Mouse (Mus musculus): ENCODE data around the gene Crygn. TPM values are rescaled to one million over a fixed set of nuclear protein-coding genes. Genes with fewer than 3 reads are reported as not detected.

Gene Crygn
- polyA plus RNA-seq, 1 experiment = 0.97 TPM

DNA sequence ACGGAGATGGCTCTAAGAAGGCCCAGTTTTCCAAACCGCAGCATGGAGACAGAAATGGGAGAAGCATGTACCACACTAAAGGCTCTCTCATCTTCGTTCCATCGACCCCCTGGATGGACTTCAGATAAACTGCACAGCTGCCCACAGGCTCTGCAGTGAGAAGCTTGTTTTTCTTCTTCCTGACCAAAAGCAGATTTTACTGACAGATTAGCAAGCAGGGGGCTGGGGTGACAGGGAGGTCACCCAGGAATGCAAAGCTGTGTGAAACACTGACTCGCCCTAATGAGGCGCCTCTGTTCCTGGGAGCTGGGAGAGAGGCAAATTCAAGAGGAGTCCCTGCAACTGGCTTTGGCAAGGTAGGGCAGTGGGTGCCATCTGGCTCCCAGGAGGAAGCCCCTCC, 10.3 kb downstream of the Crygn start:
- no peak for DNase-seq (ENCODE audit: low read depth)

DNA sequence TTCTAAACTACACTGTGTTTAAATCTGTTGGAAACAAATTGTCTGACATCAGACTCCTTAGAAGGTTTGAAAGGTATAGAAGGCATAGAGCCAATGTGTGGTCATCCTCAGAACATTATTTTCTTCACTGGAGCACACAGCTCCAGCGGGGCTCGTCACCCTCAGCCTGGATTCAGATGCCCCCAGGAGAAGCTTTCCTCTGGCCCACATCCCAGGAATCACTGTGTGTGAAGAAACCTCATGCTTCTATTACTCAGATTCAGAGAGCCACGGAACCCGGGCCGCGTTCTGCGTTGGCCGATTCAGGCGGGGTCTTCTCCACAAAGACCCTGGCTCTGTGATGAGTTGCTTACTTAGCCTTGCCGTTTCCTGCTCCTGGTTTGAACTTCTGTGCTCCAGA, 13.9 kb downstream of the Crygn start:
- no peak for DNase-seq (ENCODE audit: low read depth)

DNA sequence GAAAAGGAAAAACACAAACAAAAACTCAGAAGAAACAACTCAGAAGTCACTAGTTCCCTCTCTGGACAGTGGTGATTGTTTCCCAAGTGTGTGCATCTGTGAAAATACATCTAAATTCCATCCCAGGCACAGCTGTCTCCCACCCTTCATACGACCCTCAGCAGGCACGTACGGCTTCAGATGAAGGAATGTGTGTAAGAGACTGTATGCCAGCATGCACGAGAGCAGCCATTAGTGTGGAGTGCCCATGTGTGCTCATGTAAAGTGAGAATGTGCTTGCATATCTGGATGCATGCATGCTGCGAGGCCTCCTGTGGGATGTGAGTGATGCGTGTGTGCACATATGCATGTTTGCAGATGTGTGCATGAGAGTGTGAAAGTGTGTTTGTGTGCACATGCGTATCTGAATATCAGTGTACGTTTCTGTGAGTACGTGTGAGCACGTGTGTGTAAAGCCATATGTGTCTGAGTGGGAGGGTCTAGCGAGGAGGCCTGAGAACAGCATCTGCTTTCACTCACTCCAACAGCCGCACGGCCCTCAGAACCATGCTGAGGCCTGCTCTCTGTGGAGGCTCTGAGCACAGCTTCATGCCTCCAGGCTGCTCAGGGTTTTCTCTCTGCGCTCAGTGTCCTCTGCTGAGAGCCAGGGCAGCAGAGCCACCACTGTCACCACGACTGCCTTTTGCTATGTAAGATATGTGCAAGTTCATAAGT, 16.5 kb downstream of the Crygn start:
- no peak for DNase-seq (ENCODE audit: low read depth)

DNA sequence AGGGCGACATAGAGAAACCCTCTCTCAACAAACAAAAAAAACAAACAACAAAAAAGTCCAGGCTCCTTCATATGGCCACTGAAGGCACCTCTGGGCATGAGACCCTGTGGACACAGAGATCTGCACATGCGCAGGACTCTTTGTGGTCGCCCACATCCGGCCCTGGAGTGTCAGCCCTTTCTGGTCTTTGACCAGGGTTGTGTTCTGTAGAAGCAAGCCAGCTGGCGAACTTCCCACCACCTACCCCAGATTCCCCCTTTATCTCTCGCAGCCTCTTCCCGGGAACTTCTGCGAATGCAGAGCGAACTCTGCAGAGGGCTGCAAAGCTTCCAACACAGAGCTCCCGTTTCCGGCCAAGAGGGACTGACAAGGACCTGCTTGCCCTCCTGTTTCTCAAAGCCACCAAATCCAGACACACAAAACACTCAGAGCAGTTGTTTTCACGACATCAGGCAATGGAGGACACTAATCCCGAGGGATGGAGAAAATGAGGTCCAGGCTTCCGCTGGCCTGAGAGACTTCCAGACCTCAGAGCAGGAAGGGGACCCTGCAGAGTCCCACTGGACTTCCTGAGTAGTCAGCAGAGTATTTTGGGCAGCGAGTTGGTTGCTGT, 18.6 kb downstream of the Crygn start:
- DNase-seq (ENCODE audit: low read depth) = no peak

DNA sequence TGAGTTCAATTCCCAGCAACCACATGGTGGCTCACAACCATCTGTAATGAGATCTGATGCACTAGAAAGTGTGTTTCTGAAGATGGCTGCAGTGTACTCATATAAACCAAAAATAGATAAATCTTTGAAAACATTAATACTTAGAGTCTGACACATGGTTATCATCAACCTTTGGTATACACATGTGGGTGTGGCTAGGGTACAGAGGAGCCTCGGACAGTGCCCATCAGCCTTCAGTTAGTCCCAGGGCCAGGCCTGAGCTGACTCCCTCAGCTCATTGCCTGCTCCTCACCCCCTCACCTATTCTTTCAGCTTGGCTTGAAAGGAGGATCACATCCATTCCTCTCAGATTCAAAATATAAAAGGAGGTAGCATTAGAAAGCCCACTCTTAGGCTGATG, 19.3 kb downstream of the Crygn start:
- DNase-seq (ENCODE audit: low read depth) = no peak

DNA sequence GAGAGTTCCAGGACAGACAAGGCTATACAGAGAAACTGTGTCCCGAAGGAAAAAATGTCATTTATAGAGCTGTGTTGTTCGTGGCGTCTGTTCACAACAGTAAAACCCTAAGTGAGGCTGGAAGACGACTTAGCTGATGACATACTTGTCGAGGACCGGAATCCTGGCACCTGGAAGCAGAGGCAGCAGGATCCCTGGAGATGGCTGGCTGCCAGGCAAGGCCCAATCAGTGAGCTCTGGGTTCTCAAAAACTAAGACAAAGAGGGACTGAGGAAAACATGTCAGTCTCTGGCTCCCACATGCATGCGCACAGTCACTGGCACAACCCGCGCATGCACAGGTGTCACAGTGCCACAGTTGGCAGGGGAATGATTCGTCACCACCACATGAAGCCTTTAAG, 20.2 kb downstream of the Crygn start:
- DNase-seq (ENCODE audit: low read depth) = no peak

DNA sequence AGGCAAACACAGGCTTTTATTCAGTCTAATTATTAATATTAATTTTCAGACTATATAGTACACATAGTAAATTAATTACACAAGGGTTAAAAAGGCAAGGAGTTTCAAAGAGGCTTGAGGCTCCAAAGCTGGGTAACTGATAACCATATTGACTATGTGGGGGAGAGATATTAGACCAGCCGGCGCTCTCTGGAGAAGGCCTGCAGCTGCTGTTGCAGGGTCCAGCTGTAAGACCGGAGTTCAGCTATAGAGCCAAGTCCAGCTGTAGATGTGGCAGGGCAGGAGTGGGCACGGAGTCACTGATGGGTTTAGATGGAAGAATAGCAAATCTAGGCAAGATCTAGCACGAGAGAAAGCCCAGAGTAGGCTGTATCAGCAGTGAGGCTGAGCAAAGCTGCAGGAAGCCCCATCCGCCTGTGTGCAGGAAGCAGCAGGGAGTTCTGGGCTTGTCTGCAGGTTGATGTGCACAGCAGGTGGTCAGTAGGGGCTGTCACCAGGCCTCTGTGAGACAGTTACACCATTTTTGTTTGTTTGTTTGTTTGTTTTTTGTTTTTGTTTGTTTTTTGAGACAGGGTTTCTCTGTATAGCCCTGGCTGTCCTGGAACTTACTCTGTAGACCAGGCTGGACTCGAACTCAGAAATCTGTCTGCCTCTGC, 23.9 kb downstream of the Crygn start:
- no peak for DNase-seq (ENCODE audit: low read depth)

DNA sequence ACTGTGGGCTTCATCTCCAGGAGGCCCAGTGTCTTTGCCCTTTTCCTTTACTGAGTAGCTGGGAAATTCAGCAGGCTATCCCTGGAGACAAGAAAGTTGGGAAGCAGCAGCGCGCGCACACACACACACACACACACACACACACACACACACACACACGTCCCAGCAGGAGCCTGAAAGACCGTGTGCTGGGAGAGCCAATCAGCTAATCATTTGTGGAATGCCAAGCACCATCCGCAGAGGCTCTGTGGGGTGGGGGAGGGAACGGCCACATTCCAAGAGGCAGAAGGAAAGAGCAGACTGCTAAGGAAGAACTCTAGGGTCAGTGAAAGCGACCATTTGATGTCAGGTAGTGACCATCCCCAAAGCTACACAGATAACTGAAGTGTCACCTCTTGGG, 24.7 kb downstream of the Crygn start:
- no peak for DNase-seq (ENCODE audit: low read depth)

DNA sequence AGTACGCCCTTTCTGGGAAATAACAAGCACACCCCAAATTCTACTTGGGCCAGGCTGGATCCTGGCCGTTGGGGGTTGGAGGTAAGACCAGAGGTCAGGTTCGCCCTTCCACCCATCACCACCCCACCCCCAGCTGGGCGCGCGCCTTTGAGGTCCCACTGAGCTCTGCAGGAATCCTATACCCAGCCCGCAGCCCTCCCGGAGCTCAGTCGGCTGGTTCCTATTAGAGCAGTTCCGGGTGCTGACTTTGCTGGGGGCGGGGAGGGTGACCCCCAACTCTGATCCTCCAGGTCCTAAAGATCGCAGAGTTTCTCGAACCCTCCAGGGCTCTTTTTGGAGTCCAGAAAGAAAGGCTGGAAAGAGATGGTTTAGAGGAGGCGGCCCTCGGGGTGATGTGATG, 26.8 kb downstream of the Crygn start:
- no peak for DNase-seq (ENCODE audit: low read depth)

DNA sequence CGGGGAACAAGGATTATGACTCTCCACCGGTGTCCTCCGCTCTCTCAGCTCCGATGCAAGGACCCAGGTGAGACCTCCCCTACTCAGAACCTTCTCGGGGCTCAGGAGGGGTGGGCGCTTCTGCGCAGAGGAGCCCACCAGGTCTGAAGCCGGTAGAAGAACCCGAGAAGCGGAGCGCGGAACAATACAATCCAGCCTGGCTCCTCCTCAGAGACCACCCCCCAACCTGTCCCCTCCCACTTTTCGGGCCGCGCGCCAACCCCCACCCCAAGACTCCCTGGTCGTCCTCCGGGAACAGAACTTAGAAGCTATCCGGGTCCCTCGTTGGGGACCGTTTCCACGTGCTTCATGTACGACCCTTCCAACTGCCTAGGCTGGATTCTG, 27.3 kb downstream of the Crygn start, which contains the start of gene Wdr86:
TSS of gene Wdr86 (minus strand) at position 240 of the 384 bp plus-strand sequence.
- DNase-seq (ENCODE audit: low read depth) = no peak

DNA sequence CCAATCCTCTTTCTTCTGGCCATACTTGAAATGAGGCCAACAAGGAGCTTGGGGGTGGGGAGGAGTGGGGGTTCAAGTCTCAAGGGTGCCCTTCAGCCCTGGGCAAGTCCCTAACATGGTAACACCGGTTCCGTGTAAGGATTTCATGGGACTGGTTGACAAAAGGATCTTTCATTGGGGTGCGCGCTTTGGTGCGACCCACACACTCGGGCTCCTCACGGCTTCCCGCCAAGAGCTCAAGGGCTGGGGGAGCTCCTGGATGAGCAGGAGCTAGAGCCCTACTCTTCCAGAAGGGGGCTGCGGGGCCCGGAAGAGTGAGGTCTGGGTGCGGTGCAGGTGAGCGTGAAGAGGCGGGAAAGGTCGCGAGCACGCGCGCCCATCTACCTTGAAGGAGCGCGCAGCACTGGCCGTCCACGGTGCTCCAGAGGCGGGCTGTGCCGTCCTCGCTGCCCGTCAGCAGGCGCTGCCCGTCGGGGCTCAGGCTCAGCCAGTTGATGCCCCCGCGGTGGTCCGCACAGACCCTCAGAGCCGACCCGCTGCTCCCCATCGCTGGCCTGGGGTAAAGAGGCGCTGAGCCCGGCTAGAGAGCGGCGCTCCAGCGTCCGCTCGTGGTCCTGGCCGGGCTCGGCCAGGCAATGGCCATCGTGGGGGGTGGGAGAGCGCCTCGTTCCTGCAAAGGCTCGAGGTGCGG, 27.9 kb downstream of the Crygn start:
- no peak for DNase-seq (ENCODE audit: low read depth)

DNA sequence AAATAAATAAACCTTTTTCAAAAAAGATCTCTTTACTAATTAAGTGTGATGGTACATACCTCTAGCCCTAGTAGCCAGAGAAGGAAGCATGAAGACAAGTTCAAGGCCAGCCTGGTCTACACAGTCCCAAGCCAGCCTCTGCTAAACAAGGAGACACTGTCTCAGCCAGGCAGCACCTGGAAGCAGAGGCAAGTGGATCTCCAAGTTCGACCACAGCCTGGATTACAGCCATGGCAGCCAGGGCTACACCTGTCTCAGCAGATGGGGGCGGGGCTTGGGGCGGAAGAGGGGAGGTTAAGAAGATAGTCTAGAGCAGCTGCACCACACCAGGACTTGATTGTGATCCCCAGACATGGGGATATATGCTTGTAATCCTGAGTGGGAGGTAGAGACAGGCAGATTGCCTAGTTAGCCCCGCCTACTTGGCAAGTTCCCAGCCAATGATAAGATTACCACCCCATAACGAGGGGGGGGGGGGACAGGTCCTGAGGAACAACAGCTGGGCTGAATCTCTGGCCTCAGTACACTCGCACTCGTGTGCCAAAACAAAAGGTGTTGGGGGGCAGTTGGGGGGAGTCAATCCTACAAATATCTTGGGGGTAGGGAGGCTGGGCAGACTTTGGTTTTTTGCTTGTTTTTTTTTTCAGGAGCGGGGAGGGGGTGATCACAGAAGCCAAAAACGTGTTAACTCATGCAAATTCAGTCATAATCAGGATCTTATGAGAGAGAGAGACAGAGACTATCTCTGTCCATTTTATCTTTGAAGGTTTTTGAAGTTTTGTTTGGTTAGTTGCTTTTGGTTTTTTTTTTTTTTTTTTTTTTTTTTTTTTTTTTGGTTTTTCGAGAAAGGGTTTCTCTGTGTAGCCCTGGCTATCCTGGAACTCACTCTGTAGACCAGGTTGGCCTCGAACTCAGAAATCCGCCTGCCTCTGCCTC, 30.6 kb downstream of the Crygn start:
- DNase-seq (ENCODE audit: low read depth) = no peak

DNA sequence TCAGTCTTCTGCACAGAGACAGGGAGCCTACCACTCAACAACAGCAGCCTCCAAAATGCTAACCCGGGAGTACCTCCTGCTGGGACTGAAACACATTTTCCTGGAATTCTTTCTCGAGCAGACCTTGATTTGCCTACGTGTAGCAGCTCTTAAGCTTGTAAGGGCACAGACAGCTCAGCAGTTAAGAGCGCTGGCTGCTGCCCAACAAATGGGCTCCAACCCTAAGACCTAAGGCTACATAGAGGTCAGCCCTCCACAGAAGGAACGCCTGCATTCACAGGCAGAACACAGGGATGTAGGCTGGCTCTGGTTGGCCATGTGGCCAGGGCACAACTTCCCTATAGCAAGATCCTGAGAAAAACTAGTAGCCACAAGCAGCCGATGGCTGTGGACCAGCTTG, 31.9 kb downstream of the Crygn start:
- DNase-seq (ENCODE audit: low read depth) = no peak

DNA sequence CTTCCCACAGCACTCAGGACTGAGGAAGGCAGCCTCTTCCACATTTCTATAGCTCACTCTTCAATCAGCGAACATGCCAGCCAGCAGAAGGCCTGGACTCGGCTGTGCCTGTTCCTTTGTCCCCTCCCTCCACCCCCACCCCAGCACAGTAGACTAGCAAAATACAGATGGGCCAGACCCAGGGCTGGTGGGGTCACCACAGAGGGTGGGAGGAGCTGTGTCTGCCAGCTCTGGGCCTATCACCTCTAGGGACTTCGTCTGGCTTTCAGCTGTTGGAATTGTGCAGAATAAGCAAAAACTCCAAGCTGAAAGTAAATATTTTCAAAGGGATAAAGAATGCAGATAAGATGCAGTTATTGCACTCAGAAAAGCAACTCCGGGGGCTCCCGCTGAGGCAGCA, 33.0 kb downstream of the Crygn start:
- DNase-seq (ENCODE audit: low read depth) = no peak

DNA sequence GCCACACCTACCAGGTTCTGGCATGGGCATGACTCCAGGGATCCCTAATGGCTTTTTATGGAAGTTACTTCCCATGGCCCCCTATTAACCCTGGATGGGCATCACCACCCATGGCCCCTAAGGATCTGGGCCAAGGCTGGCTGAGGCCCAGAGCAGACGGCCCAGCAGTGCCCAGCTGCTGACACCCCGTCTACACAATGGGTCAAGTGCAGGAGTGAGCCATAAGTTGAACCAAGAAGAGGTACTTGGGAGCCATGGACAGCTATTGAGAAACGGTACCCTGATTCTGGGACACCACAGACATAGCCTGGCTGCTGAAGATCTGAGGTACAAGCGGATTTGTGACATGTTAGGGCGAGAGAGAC, 33.6 kb downstream of the Crygn start:
- DNase-seq (ENCODE audit: low read depth) = no peak

DNA sequence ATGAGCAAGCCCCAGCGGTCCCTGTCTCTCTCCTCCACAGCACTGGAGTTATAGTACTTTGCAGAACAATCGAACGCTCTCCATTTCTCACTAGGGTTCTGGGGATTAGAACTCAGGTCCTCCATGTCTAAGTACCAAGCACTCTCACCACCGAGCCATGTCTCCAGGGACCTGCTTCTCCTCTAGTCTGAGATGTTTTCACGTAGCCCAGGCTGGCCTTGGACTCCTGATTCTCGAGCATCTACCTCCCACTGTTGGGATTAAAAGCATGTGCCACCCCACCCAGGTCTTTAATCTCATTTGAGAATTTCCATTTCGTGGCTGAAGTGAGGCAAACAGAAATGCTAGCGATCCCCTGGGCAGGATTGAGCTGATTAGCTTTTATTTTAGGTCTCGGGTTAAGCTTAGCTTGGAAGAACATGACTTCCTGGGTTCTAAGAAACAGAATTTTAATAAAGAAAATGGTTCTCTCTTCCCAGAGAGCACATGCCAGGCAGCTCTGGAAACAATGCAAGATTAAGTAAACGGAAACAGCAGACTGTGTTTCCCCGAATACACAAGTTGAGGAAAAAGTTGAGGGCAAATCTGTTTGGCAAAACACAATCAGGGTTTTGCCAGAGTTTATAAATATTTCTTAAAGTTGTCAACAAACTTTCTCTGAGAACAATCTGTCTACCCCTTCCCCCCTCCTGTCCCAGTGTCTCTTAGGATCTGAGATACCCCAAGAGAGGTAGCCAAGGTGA, 34.1 kb downstream of the Crygn start:
- no peak for DNase-seq (ENCODE audit: low read depth)

DNA sequence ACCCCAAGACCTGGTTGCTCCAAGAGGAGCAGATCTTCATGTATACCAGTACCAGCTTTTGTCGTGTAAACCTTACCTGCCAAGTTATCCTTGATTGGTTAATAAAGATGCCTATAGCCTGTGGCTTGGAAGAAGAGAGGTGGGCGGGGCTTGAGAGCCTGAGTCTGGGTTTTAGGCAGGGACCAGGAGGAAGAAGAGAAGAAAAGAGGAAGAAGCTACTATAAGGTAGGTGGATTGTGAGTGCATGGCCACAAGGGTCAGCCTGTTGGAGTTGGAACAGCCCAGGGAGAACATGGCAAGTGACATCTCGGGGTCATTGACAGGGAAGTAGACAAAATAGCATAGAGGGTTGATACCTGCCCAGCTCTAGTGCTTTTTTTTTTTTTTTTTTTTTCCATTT, 38.0 kb downstream of the Crygn start:
- no peak for DNase-seq (ENCODE audit: low read depth)

DNA sequence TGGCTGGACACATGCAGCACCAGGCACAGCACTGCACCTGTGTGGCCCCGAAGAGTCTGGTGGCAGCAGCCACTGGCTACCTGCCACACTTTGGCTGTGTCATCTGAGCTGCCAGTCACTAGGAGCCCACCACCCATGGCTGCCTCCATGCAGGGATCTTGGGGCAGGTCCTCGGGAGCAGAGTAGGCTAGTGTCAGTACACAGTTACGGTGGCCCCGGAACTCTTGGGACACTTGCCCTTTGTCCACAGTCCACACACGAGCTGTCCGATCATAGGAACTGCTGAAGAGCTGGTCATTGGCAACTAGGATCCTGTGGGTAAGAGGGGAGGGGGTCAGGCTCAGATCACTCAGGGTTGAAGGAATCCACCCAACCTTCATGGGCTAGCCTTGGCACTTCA, 39.7 kb downstream of the Crygn start:
- no peak for DNase-seq (ENCODE audit: low read depth)

DNA sequence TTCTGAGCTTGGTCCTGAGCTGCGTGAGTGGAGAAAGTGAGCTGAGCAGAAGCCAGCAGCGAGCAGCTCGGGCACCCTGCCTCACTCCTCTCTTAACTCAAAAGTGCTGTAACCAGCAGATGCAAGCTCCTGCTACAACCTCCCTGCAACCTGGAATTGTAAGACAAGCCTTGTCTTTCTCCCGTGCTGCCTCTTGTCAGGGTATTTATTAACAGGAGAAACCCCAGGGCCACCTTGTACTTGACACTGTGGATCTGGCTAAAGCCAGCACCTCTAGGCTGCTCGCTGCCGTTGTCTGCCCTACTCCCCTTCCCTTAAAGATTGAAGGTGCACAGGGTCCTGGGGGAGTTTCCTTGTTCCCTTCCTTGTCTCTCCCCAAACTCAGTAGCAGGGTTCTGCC, 43.8 kb downstream of the Crygn start:
- DNase-seq (ENCODE audit: low read depth) = no peak

DNA sequence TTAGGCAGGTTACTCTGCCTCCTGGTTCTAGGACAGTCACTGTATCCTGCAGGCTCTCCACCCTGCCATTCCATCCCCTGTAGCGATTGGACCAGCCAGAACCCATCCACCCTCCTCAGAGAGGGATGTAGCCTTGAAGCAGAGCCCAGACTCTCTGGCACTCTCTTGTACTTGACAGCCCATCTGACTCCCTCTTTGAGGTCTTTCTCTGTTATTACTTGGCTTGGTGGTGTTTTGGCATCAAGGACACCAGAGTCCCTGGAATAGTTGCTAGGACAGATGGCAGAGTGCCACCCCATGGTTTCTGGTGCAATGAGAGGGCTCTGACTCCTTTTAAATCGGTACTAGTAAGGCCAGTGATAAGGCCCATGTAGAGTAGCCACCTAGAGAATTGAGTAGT, 44.6 kb downstream of the Crygn start:
- DNase-seq (ENCODE audit: low read depth) = no peak

DNA sequence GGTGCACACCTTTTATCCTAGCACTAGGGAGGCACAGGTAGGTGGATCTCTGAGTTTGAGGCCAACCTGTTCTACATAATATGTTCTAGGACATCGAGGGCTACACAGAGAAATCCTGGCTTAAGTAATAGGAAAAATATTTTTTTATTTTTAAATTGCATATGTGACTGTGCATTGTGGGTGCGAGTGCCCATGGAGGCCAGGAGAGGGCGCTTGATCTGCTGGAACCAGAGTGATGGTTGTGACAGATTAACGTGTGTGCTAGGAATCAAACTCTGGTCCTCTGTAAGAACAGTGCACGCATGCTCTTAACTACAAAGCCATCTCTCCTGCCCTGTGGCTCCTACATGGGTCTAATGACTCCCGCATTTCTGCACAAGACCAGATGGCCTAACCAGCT, 46.2 kb downstream of the Crygn start:
- no peak for DNase-seq (ENCODE audit: low read depth)
